Mouse (Mus musculus): Measurements from ENCODE around the gene Gm30191.
"Not testable (repeated sequence)": the region's sequence is repeated elsewhere in the genome, so short reads cannot be mapped to it uniquely, and the experiment has no call there.

Gm30191 gene

DNA sequence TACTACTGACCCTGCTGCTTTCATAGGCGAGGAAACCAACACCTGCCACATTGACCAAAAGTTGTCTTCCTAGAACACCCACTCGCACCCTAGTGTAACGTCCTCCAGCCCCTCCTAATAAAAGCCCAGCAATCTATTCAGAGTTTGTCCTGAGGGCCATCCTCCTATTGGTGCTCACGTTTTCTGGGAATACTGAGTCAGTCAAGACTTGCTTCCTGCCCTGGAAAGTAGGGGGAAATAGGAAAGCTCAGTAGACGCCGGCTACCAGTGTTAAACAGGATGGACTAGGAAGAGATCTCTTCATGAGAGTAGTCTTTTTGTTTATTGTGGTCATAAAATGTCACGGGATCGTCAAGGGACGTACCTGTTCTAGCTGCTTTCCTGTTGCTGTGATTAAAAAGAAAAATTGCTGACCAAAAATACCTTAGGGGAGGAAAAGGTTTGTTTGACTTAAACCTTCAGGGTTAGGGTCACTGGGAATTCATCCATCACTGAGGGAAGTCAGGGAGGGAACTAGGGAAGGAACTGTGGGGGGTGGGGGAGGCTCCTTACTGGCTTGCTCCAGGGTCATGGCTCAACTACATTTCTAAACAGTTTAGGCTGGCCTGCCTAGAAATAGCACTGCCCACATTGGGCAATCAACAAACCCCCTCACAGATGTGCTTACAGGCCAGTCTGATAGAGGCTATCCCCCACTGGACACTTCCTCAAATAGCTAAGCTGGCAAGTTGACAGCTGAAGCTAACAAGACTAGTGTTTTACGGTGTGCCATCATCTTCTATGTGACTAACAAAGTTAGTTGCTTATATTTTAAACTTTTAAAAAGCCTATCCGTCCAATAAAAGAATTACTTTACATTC lies 41.9 kb downstream of the Gm30191 start:
- H3K36me3 ChIP-seq (ENCODE audit: control insufficient read depth, insufficient read depth, low read length, poor library complexity, severe bottlenecking), result peaks cover under 1% of the 10 kb centered on the region; the same call in 1 of the 2 replicates
- no peak for DNase-seq (ENCODE audit: low read depth, low spot score)
- no peaks in the 10 kb centered on the region for H3K27me3 ChIP-seq (ENCODE audit: control insufficient read depth, insufficient read depth, low read length, poor library complexity, severe bottlenecking)

DNA sequence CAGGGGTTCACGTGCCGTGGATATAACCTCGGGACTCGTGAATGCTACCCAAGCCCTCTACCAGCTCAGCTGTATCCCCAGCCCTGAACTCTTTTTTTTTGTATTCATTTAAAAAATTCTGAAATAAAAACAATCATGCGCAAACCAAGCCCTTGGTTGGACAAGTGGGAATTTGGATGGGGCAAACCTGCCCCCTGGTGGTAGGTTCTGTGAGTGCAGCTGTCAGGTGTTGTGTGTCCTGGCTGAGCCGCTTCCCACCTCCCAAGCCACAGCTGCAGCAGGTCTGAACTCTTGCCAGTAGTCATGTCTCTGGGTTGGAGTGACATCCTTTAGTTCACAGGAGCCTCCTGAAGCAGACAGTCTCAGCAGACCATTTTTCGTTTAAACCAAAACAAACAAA lies 45.3 kb downstream of the Gm30191 start:
- DNase-seq (ENCODE audit: low read depth, low spot score), result peak; percentile 90
- Histone ChIP-seq H3K36me3 (ENCODE audit: control insufficient read depth, insufficient read depth, low read length, poor library complexity, severe bottlenecking) (no peaks in the 10 kb centered on the region), H3K27me3 (ENCODE audit: control insufficient read depth, insufficient read depth, low read length, poor library complexity, severe bottlenecking) (no peaks in the 10 kb centered on the region)

DNA sequence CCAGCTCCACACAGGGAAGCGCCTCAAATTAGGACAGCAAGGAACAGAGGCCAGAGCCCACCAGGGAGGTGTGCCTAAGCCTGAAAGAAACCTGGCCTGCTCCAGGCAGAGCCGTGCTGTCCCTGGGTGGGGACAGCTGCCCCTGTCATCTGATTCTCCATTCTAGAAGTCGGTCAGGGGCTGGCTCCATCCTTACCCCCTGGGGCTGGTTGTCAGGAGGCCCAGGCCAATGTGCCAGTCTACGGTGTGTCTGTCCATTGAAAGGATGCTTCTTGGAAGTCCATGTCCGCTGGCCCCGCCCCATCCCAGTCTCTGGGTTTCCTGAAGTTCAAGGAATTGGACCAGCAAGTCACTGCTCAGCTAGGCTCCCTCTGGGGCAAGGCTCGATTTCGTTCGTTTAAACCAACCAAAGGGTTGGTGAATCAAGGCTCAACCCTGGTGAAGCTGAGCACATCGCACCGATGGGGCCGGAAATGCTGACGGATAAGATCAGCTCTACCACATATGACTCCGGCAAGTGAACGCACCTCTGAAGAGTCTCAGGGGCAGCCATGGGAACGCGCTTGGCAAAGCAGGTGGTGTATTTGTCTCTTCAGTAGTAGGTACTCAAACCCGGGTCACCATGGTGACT lies 46.4 kb downstream of the Gm30191 start:
- no peak for DNase-seq (ENCODE audit: low read depth, low spot score)
- Histone ChIP-seq H3K27me3 (ENCODE audit: control insufficient read depth, insufficient read depth, low read length, poor library complexity, severe bottlenecking) (no peaks in the 10 kb centered on the region), H3K36me3 (ENCODE audit: control insufficient read depth, insufficient read depth, low read length, poor library complexity, severe bottlenecking) (no peaks in the 10 kb centered on the region)

DNA sequence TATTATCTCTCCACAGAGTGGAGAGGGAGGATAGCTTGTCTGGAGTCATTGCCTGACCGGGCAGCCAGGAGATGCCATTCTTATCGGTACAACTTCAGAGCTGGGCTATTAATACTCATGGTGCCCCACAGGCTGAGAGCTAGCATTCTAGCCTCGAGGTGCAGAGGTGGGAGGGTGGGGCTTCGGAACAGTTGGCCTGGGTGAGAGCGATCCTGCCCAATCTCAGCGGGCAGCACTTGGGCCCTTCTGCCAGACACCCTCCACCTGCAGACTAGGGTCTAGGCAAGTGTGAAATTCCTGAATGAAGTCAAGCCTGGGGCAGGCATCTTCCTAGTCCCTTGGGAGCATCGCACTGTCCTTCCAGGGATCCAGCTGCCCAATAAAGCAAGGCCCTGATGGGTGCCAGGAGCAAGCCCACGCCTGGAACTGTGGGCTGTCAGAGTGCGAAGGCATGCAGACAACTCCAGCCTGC lies 47.0 kb downstream of the Gm30191 start:
- Histone ChIP-seq H3K27me3 (ENCODE audit: control insufficient read depth, insufficient read depth, low read length, poor library complexity, severe bottlenecking) (no peaks in the 10 kb centered on the region), H3K36me3 (ENCODE audit: control insufficient read depth, insufficient read depth, low read length, poor library complexity, severe bottlenecking) (no peaks in the 10 kb centered on the region)
- no peak for DNase-seq (ENCODE audit: low read depth, low spot score)

DNA sequence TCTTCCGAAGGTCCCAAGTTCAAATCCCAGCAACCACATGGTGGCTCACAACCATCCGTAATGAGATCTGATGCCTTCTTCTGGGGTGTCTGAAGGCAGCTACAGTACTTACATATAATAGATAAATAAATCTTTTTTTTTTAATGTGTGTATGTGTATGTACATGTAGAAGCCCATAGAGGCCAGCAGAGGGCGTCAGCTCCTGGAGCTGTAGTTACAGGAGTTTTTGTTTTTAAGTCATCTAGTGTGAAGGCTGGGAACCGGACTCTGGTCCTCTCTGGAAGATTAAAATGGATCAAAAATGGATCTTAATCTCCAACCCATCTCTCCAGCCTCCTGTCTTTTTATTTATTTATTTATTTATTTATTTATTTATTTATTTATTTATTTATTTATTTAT lies 49.4 kb downstream of the Gm30191 start:
- H3K36me3 ChIP-seq (ENCODE audit: control insufficient read depth, insufficient read depth, low read length, poor library complexity, severe bottlenecking); DNase-seq (ENCODE audit: low read depth, low spot score): not testable (repeated sequence)

DNA sequence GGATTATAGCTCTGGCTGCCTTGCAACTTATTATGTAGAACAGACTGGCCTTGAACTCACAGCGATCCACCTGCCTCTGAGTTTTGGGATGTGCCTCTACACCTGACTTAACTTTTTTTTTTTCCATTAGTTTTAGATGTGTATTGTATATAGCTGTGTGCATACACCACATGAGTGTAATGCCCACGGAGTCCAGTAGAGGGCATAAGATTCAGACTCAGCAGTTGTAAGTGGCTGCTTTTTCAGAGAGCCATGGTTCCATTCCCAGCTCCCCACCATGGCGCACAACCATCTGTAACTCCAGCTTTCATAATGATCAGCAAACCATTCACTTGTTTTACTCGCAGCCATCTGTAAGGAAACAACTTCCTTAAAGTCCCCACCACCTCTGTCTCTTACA lies 49.8 kb downstream of the Gm30191 start:
- Histone ChIP-seq H3K27me3 (ENCODE audit: control insufficient read depth, insufficient read depth, low read length, poor library complexity, severe bottlenecking) (no peaks in the 10 kb centered on the region), H3K36me3 (ENCODE audit: control insufficient read depth, insufficient read depth, low read length, poor library complexity, severe bottlenecking) (no peaks in the 10 kb centered on the region)
- DNase-seq (ENCODE audit: low read depth, low spot score), result peak; percentile 28

More for the DNA sequence above, 49.4 kb downstream of the Gm30191 start:
- H3K27me3 ChIP-seq (ENCODE audit: control insufficient read depth, insufficient read depth, low read length, poor library complexity, severe bottlenecking), result not testable (repeated sequence)

DNA sequence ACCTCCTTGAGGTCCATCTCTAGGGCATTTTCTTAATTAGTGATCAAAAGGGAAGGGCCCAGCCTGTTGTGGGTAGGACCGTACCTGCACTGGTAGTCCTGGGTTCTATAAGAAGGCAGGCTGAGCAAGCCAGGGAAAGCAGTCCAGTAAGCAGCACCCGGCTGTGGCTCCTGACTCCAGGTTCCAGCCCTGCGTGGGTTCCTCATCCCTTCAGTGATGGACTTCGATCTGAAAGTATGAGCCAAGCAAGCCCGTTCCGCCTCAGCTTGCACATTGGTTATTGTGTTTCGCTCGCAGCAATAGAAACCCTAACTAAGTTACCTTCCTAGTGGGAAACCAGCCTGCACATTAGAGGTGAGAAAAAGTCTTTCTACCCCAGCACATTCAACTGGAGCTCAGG lies 50.6 kb downstream of the Gm30191 start:
- H3K36me3 ChIP-seq (ENCODE audit: control insufficient read depth, insufficient read depth, low read length, poor library complexity, severe bottlenecking), result no peaks in the 10 kb centered on the region
- no peak for DNase-seq (ENCODE audit: low read depth, low spot score)

DNA sequence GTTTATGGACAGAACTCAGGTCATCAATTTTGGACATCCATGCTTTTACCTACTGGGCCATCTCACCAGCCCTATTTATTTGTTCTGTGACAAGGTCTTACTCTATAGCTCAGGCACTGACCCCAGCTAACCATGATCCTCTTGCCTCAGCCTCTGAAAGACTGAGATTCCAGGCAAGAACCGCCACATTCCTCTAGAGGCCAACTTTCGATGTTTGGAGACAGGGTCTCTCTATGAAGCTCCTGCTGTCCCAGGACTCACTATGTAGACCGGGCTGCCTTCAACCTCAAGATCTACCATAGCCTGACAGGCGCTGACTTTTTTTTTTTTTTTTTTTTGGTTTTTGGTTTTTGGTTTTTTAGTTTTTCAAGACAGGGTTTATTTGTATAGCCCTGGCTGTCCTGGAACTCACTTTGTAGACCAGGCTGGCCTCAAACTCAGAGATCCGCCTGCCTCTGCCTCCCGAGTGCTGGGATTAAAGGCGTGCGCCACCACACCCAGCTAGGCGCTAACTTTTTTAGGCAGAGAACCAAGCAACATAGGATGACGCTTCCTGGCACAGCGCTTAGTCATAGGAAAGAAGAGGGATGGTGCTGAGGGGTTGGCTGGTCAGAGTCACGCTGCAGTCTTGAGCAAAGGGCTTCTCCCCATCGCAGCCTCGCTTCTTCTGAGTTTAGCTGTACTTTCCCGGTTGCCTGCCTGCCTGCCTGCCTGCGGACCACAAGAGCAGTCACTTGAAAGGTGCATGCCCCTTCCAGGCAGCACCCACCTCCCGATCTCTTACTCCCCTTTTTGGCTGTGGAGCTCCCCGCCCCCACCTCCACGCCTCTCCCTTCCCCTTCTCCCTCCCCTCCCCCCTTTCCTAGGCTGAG lies 52.1 kb downstream of the Gm30191 start:
- Histone ChIP-seq H3K36me3 (ENCODE audit: control insufficient read depth, insufficient read depth, low read length, poor library complexity, severe bottlenecking) (no peaks in the 10 kb centered on the region), H3K27me3 (ENCODE audit: control insufficient read depth, insufficient read depth, low read length, poor library complexity, severe bottlenecking) (no peaks in the 10 kb centered on the region)
- DNase-seq (ENCODE audit: low read depth, low spot score), result no peak

More for the DNA sequence above, 50.6 kb downstream of the Gm30191 start:
- H3K27me3 ChIP-seq (ENCODE audit: control insufficient read depth, insufficient read depth, low read length, poor library complexity, severe bottlenecking), result no peaks in the 10 kb centered on the region

DNA sequence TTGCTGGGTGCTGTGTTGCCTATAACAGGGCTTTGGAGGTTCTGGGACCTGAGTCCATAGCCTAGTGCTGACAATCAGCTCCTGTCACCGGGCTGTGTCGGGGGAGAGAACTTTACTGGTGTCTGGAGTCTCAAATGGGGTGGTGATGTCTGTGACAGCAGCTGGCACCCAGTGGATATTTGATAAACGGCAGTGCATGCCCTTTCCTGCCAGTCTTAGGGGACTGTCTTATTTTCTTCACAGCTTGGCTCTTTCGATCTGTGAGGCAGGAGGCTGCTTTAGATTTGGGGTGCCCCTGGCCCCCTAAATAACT lies 52.7 kb downstream of the Gm30191 start:
- Histone ChIP-seq H3K27me3 (ENCODE audit: control insufficient read depth, insufficient read depth, low read length, poor library complexity, severe bottlenecking) (no peaks in the 10 kb centered on the region), H3K36me3 (ENCODE audit: control insufficient read depth, insufficient read depth, low read length, poor library complexity, severe bottlenecking) (no peaks in the 10 kb centered on the region)
- no peak for DNase-seq (ENCODE audit: low read depth, low spot score)
